Mouse (Mus musculus) CH12.LX (cell line): ENCODE measurements around the gene Spag6. TPM values are rescaled to one million over a fixed set of nuclear protein-coding genes. Genes with fewer than 3 reads are reported as not detected.

Experiments used
- DNase-seq: peaks from one replicate; pipeline ENCODE4 v3.0.0-alpha.2; 2013; ENCODE audit errors: extremely low read depth
- H3K27ac ChIP-seq: 2 replicates; pipeline ENCODE4 v1.5.1; 2012; ENCODE audit warnings: low read depth, mild to moderate bottlenecking, control low read depth, moderate library complexity; ENCODE audit not compliant: insufficient read depth
- H3K27me3 ChIP-seq: replicated peaks from 2 replicates; pipeline ENCODE3; 2012; ENCODE audit warnings: inconsistent platforms
- H3K36me3 ChIP-seq, 2 experiments: replicated peaks in 1 of 2; 2 replicates each; pipeline versions ENCODE3 to v1.6.1; 2012; ENCODE audit warnings: inconsistent platforms in 1 of 2, low read length in 1 of 2, mild to moderate bottlenecking in 1 of 2, mixed read lengths in 1 of 2, moderate library complexity in 1 of 2; ENCODE audit not compliant: control insufficient read depth in 1 of 2, insufficient read depth in 1 of 2
- H3K4me1 ChIP-seq, 2 experiments: 2 replicates each; pipeline ENCODE4 v1.6.1; 2012; ENCODE audit warnings: inconsistent platforms in 1 of 2, moderate library complexity in 1 of 2; ENCODE audit not compliant: insufficient read depth in 2 of 2, control insufficient read depth in 1 of 2
- H3K4me2 ChIP-seq: 2 replicates; pipeline ENCODE4 v1.6.1; 2012; ENCODE audit warnings: low read depth, mild to moderate bottlenecking, control low read depth; ENCODE audit not compliant: poor library complexity, insufficient read depth, severe bottlenecking
- H3K4me3 ChIP-seq, 3 experiments: fragments of 150-350 bp in 1 of 3; sonication (generic) in 1 of 3; replicated peaks in 1 of 3; 2 replicates each; pipeline versions ENCODE3 to v1.5.1; 2011 to 2012; ENCODE audit warnings: low read depth in 2 of 3, low read length in 2 of 3, mild to moderate bottlenecking in 2 of 3, moderate library complexity in 2 of 3, control low read depth in 1 of 3, improper control_type of control experiment in 1 of 3, inconsistent platforms in 1 of 3, mixed read lengths in 1 of 3; ENCODE audit not compliant: poor library complexity in 1 of 3
- H3K79me2 ChIP-seq: replicated peaks from 2 replicates; pipeline ENCODE4 v1.6.1; 2012; ENCODE audit warnings: mild to moderate bottlenecking, moderate library complexity; ENCODE audit not compliant: control insufficient read depth, poor library complexity, insufficient read depth, severe bottlenecking; ENCODE audit errors: extremely low read depth
- H3K9ac ChIP-seq: 2 replicates; pipeline ENCODE4 v1.6.1; 2012; ENCODE audit warnings: low read depth, mild to moderate bottlenecking, control low read depth, moderate library complexity; ENCODE audit not compliant: insufficient read depth
- H3K9me3 ChIP-seq: replicated peaks from 2 replicates; pipeline ENCODE3; 2012; ENCODE audit warnings: low read length, inconsistent platforms, mixed read lengths
- CHD1 ChIP-seq: IDR thresholded peaks from 2 replicates; pipeline ENCODE4 v1.6.1; 2012; ENCODE audit warnings: low read depth, low read length, improper control_type of control experiment, inconsistent platforms
- CTCF ChIP-seq, 2 experiments: IDR thresholded peaks in 1 of 2; conservative IDR thresholded peaks in 1 of 2; 2 replicates each; pipeline ENCODE4 v1.5.1; 2011 to 2012; ENCODE audit warnings: low read depth in 2 of 2, low read length in 2 of 2, improper control_type of control experiment in 1 of 2, inconsistent platforms in 1 of 2, mild to moderate bottlenecking in 1 of 2, moderate library complexity in 1 of 2
- E2F4 ChIP-seq: IDR thresholded peaks from 2 replicates; pipeline ENCODE4 v1.6.1; 2011; ENCODE audit warnings: low read depth, low read length, improper control_type of control experiment; ENCODE audit not compliant: insufficient replicate concordance
- JUND ChIP-seq: conservative IDR thresholded peaks from 2 replicates; pipeline ENCODE4 v1.6.1; 2011; ENCODE audit warnings: low read depth, low read length, improper control_type of control experiment
- MEF2A ChIP-seq: IDR thresholded peaks from 2 replicates; pipeline ENCODE4 v1.6.1; 2014; ENCODE audit warnings: low read depth, mild to moderate bottlenecking, inconsistent platforms, low read length, improper control_type of control experiment, borderline replicate concordance
- NELFE ChIP-seq: IDR thresholded peaks from 2 replicates; pipeline ENCODE4 v1.6.1; 2011; ENCODE audit warnings: low read depth, low read length, improper control_type of control experiment
- PAX5 ChIP-seq: IDR thresholded peaks from 2 replicates; pipeline ENCODE4 v1.6.1; 2012; ENCODE audit warnings: low read length, inconsistent platforms, mixed read lengths
- ZMIZ1 ChIP-seq: IDR thresholded peaks from 2 replicates; pipeline ENCODE4 v1.6.1; 2012; ENCODE audit warnings: low read depth, mild to moderate bottlenecking, inconsistent platforms, low read length, improper control_type of control experiment
- dilution Hi-C: fragments of 300-500 bp; cut with MboI; formaldehyde crosslinking; loops from 2 replicates; pipeline ENCODE4 v1.14.3; 2020; ENCODE audit warnings: low sequenced_read_pairs; ENCODE audit not compliant: extremely low pct_unique_long_range_greater_than_20kb, extremely low pct_ligation_motif_present
- in situ Hi-C: fragments of 300-500 bp; cut with MboI; formaldehyde crosslinking; loops from 3 replicates; pipeline ENCODE4 v1.14.3; 2019; ENCODE audit warnings: low sequenced_read_pairs, low pct_ligation_motif_present, low pct_unique_long_range_greater_than_20kb, mixed read lengths
- polyA plus RNA-seq: library from polyadenylated mRNA; unstranded; fragments of >175 nt; gene quantifications from 2 replicates; pipeline ENCODE4 v1.2.1, GENCODE M21; 2012; ENCODE audit warnings: low read depth; ENCODE audit not compliant: insufficient read length
- total RNA-seq, 2 experiments: library from RNA; depleted of rRNA; stranded (reverse); fragments of 300-350 nt in 1 of 2; fragments of >200 nt in 1 of 2; gene quantifications; 2 replicates each; pipeline ENCODE4 v1.2.3; 2012 to 2014

The Spag6 gene
- total and polyA plus RNA-seq, 3 experiments, result 0.34 TPM; not detected in 2

DNA sequence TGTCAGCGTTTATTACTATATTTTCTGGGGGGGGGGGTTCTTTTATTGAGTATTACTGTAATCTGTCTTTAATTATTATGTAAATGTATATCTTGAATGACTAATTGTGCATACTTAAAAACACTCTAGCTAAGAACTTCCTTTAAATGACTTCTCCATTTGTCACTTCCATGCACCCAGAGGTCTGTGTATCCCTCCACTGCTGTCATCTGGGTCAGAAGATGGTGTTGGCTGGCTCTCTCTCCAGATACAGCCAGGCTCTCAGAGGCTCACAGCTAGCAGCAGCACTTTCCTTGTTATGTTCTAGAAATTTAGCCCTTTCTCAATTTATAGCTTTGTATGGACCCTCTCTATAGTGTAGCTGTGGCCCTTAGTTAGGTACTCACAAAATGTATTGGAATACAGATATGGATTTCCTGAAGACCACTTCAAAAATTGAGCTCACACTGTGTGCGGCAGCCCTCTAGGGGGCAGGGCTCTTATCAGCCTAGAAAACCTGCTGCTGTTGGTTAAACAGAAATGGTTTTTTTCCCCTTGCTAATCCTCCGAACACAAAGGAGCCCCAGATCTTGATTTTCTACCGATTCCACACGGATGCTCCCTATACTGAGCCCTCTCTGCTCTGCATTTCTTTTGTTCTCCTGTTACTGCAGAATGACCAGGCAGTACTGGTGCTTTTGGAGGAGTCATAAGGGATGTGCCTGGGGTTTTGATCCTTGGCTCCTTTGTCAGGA is 40.7 kb downstream of the Spag6 start:
- in situ Hi-C loops (no loop called here), dilution Hi-C loops (no loop called here)
- H3K4me1 ChIP-seq, result no peaks in the 10 kb centered on the region
- no peaks in the 10 kb centered on the region for H3K36me3 ChIP-seq
- H3K79me2 ChIP-seq, result no peaks in the 10 kb centered on the region
- H3K27me3 ChIP-seq, result no peaks in the 10 kb centered on the region
- no peaks in the 10 kb centered on the region for H3K9me3 ChIP-seq
- no peak overlapping the region for H3K4me3 ChIP-seq
- no peak overlapping the region for H3K27ac ChIP-seq
- TF ChIP-seq ZMIZ1 (no peak), E2F4 (no peak), CTCF (conservative IDR thresholded peaks at IDR 0.05 in 1 of 2, IDR thresholded peaks at IDR 0.05 in 1 of 2; ENCODE audit: low read depth in 2 of 2, low read length in 2 of 2) (peak in 1 of 2 experiments; percentile 47; a peak in 2 of 4 replicates)
- no peak overlapping the region for H3K4me2 ChIP-seq
- H3K9ac ChIP-seq, result no peak overlapping the region
- DNase-seq, result peak; percentile 6

DNA sequence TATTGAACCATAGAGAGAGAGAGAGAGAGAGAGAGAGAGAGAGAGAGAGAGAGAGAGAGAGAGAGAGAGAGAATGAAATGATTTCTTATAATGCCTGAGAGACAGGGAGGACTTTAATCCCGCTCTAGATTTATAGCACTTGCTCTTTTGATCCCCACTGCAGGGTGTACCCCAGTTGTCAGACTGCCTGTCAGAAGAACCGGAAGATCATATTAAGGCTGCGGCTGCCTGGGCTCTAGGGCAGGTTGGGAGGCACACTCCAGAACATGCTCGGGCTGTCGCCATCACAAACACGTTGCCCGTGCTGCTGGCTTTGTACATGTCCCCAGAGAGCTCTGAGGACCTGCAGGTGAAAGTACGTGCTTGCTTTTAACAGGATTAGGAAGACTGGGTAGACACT is 43.2 kb downstream of the Spag6 start:
- Histone ChIP-seq H3K36me3 (no peaks in the 10 kb centered on the region), H3K4me2 (no peak overlapping the region), H3K27me3 (no peaks in the 10 kb centered on the region), H3K9me3 (no peaks in the 10 kb centered on the region), H3K27ac (no peak overlapping the region), H3K79me2 (no peaks in the 10 kb centered on the region), H3K4me1 (no peaks in the 10 kb centered on the region), H3K9ac (no peak overlapping the region), H3K4me3 (no peak overlapping the region)
- dilution Hi-C loops (no loop called here), in situ Hi-C loops (no loop called here)
- TF ChIP-seq MEF2A (no peak), E2F4 (no peak), PAX5 (no peak)
- DNase-seq, result no peak

DNA sequence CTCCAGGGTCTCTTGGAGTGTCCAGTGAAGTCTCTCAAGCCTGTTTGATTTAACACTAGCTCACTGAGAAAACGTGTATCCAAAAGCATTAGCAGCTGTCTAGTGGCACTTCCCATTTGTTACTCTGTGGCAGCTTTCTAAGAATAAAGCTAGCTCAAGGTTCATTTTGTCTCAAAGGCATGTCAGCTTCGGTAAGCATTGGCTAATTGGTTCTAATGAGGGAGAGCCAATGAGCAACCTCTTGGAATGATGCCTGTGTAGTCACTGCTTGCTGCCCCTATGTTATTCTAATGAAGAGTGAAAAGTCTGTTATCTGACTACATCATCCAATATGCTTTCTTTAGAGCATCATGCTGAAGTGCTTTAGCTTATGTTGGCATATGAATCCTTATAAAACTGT is 45.4 kb downstream of the Spag6 start:
- no peak overlapping the region for H3K9ac ChIP-seq
- no peak overlapping the region for H3K27ac ChIP-seq
- no peaks in the 10 kb centered on the region for H3K4me1 ChIP-seq
- H3K27me3 ChIP-seq, result no peaks in the 10 kb centered on the region
- in situ Hi-C loops (no loop called here), dilution Hi-C loops (no loop called here)
- no peaks in the 10 kb centered on the region for H3K36me3 ChIP-seq
- no peak for DNase-seq
- no peak overlapping the region for H3K4me3 ChIP-seq
- H3K79me2 ChIP-seq, result no peaks in the 10 kb centered on the region
- H3K4me2 ChIP-seq, result no peak overlapping the region
- no peak for TF ChIP-seq ZMIZ1
- TF ChIP-seq JUND, result no peak
- no peak for TF ChIP-seq CHD1
- no peak for TF ChIP-seq NELFE
- H3K9me3 ChIP-seq, result no peaks in the 10 kb centered on the region
